Mouse (Mus musculus): Measurements from ENCODE around the gene Gm6657.

DNA sequence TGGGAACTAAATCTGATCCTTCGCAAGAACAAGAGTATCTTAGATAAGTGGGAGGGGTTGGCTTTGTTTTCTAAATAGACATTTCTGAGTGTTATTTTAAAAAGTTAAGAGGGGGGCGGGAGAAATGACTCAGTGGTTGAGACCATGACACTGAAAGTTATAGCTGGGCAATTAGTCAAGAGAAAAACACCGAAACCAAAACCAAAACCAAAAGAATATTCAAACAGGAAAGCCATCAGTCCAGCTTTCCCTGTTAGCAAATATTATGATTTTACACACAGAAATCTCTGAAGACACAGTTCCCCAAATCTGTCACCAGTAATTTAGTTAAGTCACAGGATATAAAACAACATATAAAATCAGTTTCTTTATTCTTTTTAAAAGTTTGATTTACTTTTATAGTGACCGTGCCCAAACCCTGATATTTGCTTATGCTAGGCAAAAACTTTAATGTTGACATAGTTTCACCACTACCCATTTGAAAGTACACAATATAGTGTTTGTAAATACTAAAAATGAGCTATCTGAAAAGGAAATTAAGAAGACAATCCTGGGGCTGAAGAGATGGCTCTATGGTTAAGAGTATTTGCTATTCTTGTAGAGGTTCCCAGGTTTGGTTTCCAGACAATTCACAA, 25.3 kb downstream of the Gm6657 start:
- TF ChIP-seq CTCF (IDR thresholded peaks at IDR 0.05; ENCODE audit: control insufficient read depth, insufficient read depth, insufficient replicate concordance, low read depth, low read length) (no peak), POLR2A (IDR thresholded peaks at IDR 0.05; ENCODE audit: control insufficient read depth, low read depth, low read length) (no peak)

All from testis, adult 2 months (tissue).